Mouse (Mus musculus): ENCODE measurements around the gene Fcgr3. TPM values are rescaled to one million over a fixed set of nuclear protein-coding genes. Genes with fewer than 3 reads are reported as not detected.

Fcgr3 gene
- total and polyA plus RNA-seq, 3 experiments = 3.7 to 8.5 (median 6.1) TPM

DNA sequence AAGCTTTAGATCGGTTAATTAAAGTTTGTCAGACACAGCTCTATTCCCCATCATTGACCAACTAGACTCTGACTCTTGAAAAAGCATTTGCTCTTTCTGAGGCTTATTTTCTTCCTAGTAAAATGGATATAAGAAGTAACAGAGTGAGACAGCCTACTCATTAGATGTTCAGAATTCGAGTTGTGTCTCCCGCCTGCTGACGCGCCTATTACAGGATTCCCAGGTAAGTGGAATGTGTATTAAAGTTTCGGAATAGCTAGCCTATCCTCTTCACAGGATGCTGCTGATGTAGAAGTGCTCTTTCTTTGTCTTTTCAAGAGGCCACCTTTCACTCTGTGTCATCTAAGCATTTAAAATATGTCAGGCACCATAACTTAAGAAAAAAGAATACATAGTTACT is 25.6 kb downstream of the Fcgr3 start:
- Histone ChIP-seq H3K27me3 (replicated peaks) (peaks cover 6% of the 10 kb centered on the region), H3K4me2 (ENCODE audit: insufficient read depth, low read depth, poor library complexity, severe bottlenecking) (peak overlapping the region; percentile 44), H3K79me2 (replicated peaks; ENCODE audit: control insufficient read depth, extremely low read depth, insufficient read depth, poor library complexity, severe bottlenecking) (no peaks in the 10 kb centered on the region), H3K4me1 (ENCODE audit: control insufficient read depth in 1 of 2, insufficient read depth in 2 of 2) (peaks cover 0 to 17% of the 10 kb centered on the region in 2 experiments; a peak in 2 of 4 replicates), H3K36me3 (replicated peaks in 1 of 2; ENCODE audit: control insufficient read depth in 1 of 2, insufficient read depth in 1 of 2, low read length in 1 of 2) (no peaks in the 10 kb centered on the region), H3K9ac (ENCODE audit: insufficient read depth, low read depth) (no peak overlapping the region; the same call in 1 of the 2 replicates), H3K4me3 (replicated peaks in 1 of 3; ENCODE audit: low read depth in 2 of 3, low read length in 2 of 3, poor library complexity in 1 of 3) (no peak overlapping the region), H3K9me3 (replicated peaks; ENCODE audit: low read length) (no peaks in the 10 kb centered on the region), H3K27ac (ENCODE audit: insufficient read depth, low read depth) (no peak overlapping the region)
- dilution Hi-C loops (cut with MboI; ENCODE audit: extremely low pct_ligation_motif_present, extremely low pct_unique_long_range_greater_than_20kb, low sequenced_read_pairs) = no loop called here
- TF ChIP-seq GABPA (IDR thresholded peaks at IDR 0.05; ENCODE audit: insufficient replicate concordance, low read depth, low read length) (no peak), SMC3 (IDR thresholded peaks at IDR 0.05; ENCODE audit: low read depth, low read length) (no peak), TCF12 (IDR thresholded peaks at IDR 0.05; ENCODE audit: low read depth, low read length) (no peak), CTCF (conservative IDR thresholded peaks at IDR 0.05 in 1 of 2, IDR thresholded peaks at IDR 0.05 in 1 of 2; ENCODE audit: low read depth in 2 of 2, low read length in 2 of 2) (no peak), E2F4 (IDR thresholded peaks at IDR 0.05; ENCODE audit: insufficient replicate concordance, low read depth, low read length) (no peak), ELF1 (IDR thresholded peaks at IDR 0.05; ENCODE audit: low read depth, low read length) (no peak), MXI1 (IDR thresholded peaks at IDR 0.05; ENCODE audit: low read depth, low read length) (no peak), JUND (conservative IDR thresholded peaks at IDR 0.05; ENCODE audit: low read depth, low read length) (no peak), ETS1 (conservative IDR thresholded peaks at IDR 0.05; ENCODE audit: low read depth, low read length) (no peak), NELFE (IDR thresholded peaks at IDR 0.05; ENCODE audit: low read depth, low read length) (no peak), KAT2A (IDR thresholded peaks at IDR 0.05; ENCODE audit: insufficient replicate concordance, low read length) (no peak), MAFK (IDR thresholded peaks at IDR 0.05; ENCODE audit: insufficient replicate concordance, low read length) (no peak), RCOR1 (conservative IDR thresholded peaks at IDR 0.05; ENCODE audit: low read depth, low read length) (no peak)
- in situ Hi-C loops (cut with MboI; ENCODE audit: low pct_ligation_motif_present, low pct_unique_long_range_greater_than_20kb, low sequenced_read_pairs) = no loop called here
- DNase-seq (ENCODE audit: extremely low read depth) = no peak

DNA sequence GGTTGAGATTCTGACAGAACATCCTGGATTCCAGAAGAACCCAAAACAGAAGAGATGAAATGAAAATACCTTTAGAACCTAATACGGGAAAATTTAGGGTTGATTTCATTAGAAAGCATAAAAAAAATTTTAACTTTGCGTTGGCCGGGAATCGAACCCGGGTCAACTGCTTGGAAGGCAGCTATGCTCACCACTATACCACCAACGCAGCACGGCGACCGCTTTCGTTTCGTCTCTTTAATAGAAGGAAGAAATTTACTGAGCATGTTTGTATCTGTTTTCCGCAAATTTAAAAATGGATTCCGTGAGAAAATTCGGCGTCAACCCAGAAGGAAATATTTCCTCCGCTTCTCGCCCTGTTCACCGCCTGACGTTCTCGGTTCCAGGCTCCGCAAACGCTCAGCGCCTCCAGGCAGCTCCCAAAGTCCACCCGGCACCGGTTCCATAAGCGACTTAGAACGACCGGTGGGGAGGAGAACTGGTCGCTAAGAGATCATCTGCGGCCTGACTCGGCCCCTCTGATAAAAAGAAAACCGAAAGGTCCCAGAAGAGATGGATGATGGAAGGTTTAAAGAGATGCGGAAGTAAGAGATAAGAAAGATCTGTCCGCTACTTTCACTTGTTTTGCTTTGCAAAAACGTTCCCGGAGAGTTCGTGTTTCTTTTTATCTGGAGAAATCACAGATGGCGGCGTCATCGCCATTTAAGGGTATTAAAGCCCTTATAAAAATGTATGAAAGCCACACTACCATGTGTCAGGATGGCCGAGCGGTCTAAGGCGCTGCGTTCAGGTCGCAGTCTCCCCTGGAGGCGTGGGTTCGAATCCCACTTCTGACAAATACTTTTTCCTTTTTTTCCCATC is 26.6 kb downstream of the Fcgr3 start:
- dilution Hi-C loops (cut with MboI; ENCODE audit: extremely low pct_ligation_motif_present, extremely low pct_unique_long_range_greater_than_20kb, low sequenced_read_pairs) (no loop called here), in situ Hi-C loops (cut with MboI; ENCODE audit: low pct_ligation_motif_present, low pct_unique_long_range_greater_than_20kb, low sequenced_read_pairs) (no loop called here)
- peaks cover 0 to 17% of the 10 kb centered on the region in 2 experiments; a peak in 2 of 4 replicates for H3K4me1 ChIP-seq (ENCODE audit: control insufficient read depth in 1 of 2, insufficient read depth in 2 of 2)
- DNase-seq (ENCODE audit: extremely low read depth) = peak; percentile 85
- peak overlapping the region; percentile 65 for H3K27ac ChIP-seq (ENCODE audit: insufficient read depth, low read depth)
- TF ChIP-seq ELF1 (IDR thresholded peaks at IDR 0.05; ENCODE audit: low read depth, low read length) (peak; percentile 98), E2F4 (IDR thresholded peaks at IDR 0.05; ENCODE audit: insufficient replicate concordance, low read depth, low read length) (peak; percentile 74; the same call in 1 of the 2 replicates), CHD1 (IDR thresholded peaks at IDR 0.05; ENCODE audit: low read depth, low read length) (no peak), JUN (IDR thresholded peaks at IDR 0.05; ENCODE audit: insufficient read depth, low read depth, low read length) (no peak), ZNF384 (IDR thresholded peaks at IDR 0.05; ENCODE audit: low read depth, low read length) (peak; percentile 66), KAT2A (IDR thresholded peaks at IDR 0.05; ENCODE audit: insufficient replicate concordance, low read length) (peak; percentile 78; the same call in 1 of the 2 replicates), MAFK (IDR thresholded peaks at IDR 0.05; ENCODE audit: insufficient replicate concordance, low read length) (peak; percentile 97), TBP (conservative IDR thresholded peaks at IDR 0.05; ENCODE audit: low read depth, low read length) (peak; percentile 99), ZC3H11A (IDR thresholded peaks at IDR 0.05; ENCODE audit: low read depth, low read length) (no peak), MYC (IDR thresholded peaks at IDR 0.05; ENCODE audit: low read depth, low read length) (0 out of 2 replicates have a peak, but pooled peaks have one; percentile 18), NRF1 (IDR thresholded peaks at IDR 0.05; ENCODE audit: low read depth, low read length) (peak; percentile 69)
- H3K4me2 ChIP-seq (ENCODE audit: insufficient read depth, low read depth, poor library complexity, severe bottlenecking) = peak overlapping the region; percentile 81; the same call in 1 of the 2 replicates
- no peaks in the 10 kb centered on the region for H3K36me3 ChIP-seq (replicated peaks in 1 of 2; ENCODE audit: control insufficient read depth in 1 of 2, insufficient read depth in 1 of 2, low read length in 1 of 2)
- H3K9me3 ChIP-seq (replicated peaks; ENCODE audit: low read length) = no peaks in the 10 kb centered on the region
- no peaks in the 10 kb centered on the region for H3K79me2 ChIP-seq (replicated peaks; ENCODE audit: control insufficient read depth, extremely low read depth, insufficient read depth, poor library complexity, severe bottlenecking)
- H3K27me3 ChIP-seq (replicated peaks) = peaks cover 6% of the 10 kb centered on the region
- peak overlapping the region; percentile 98 for H3K9ac ChIP-seq (ENCODE audit: insufficient read depth, low read depth)
- peak overlapping the region; percentile 77 to 88 (median 79) for H3K4me3 ChIP-seq (replicated peaks in 1 of 3; ENCODE audit: low read depth in 2 of 3, low read length in 2 of 3, poor library complexity in 1 of 3)

All from CH12.LX (cell line).